Mouse (Mus musculus) intestine, embryonic 16.5 days (tissue): ENCODE results near the gene Sgsm1. TPM values are rescaled to one million over a fixed set of nuclear protein-coding genes. Genes with fewer than 3 reads are reported as not detected.

Experiments used
- ATAC-seq: fragments of 200-750 bp; cut with Nextera tagmentation; 2 replicates; pipeline ENCODE4 v1.8.0; 2017; ENCODE audit warnings: moderate TSS enrichment, moderate library complexity
- H3K27ac ChIP-seq: fragments of 300-500 bp; sonication (generic); 2 replicates; pipeline ENCODE4 v1.5.1; 2014; ENCODE audit warnings: mild to moderate bottlenecking, low read length
- H3K27me3 ChIP-seq: fragments of 300-500 bp; sonication (generic); replicated peaks from 2 replicates; pipeline ENCODE4 v1.6.1; 2014; ENCODE audit warnings: low read length, control low read depth, mixed read lengths; ENCODE audit not compliant: control insufficient read depth, insufficient read depth
- H3K36me3 ChIP-seq: fragments of 300-500 bp; sonication (generic); 2 replicates; pipeline ENCODE4 v1.6.1; 2014; ENCODE audit warnings: low read length, control low read depth; ENCODE audit not compliant: control insufficient read depth, insufficient read depth
- H3K4me1 ChIP-seq: fragments of 300-500 bp; sonication (generic); 2 replicates; pipeline ENCODE4 v1.6.1; 2014; ENCODE audit warnings: low read length, control low read depth, mixed read lengths; ENCODE audit not compliant: control insufficient read depth, insufficient read depth
- H3K4me2 ChIP-seq: fragments of 300-500 bp; sonication (generic); 2 replicates; pipeline ENCODE4 v1.6.1; 2014; ENCODE audit warnings: low read depth, low read length, control low read depth
- H3K4me3 ChIP-seq: fragments of 300-500 bp; sonication (generic); 2 replicates; pipeline ENCODE4 v1.5.1; 2014; ENCODE audit warnings: mild to moderate bottlenecking, low read length
- H3K9ac ChIP-seq: fragments of 300-500 bp; sonication (generic); 2 replicates; pipeline ENCODE4 v1.6.1; 2014; ENCODE audit warnings: low read depth, low read length
- H3K9me3 ChIP-seq: fragments of 300-500 bp; sonication (generic); 2 replicates; pipeline ENCODE4 v1.6.1; 2016; ENCODE audit warnings: low read length, control low read depth; ENCODE audit not compliant: control insufficient read depth
- WGBS: fragments of 180-500 bp; shearing (Covaris S2); extraction: QIAGEN DNeasy Blood & Tissue Kit; methylation state at CpG from one replicate; pipeline ENCODE4 v1.1.7; 2014; 5-methylcytosine and 5-hydroxymethylcytosine counted together
- polyA plus RNA-seq: library from polyadenylated mRNA; unstranded; fragments of >200 nt; fragmentation: Nextera tagmentation; extraction: Ambion mirVana; gene quantifications from 2 replicates; pipeline ENCODE4 v1.2.1, GENCODE M21; 2015

The Sgsm1 gene
- polyA plus RNA-seq, 1 experiment from 2014 or later, result 10.3 TPM

GRCm38 (mm10) chr5:113281557-113281956, 29.0 kb downstream of the Sgsm1 start:
- no peak overlapping the region for H3K4me2 ChIP-seq
- no peaks in the 10 kb centered on the region for H3K9me3 ChIP-seq
- no peak for ATAC-seq
- H3K9ac ChIP-seq, result no peak overlapping the region
- H3K4me1 ChIP-seq, result no peaks in the 10 kb centered on the region
- no peak overlapping the region for H3K4me3 ChIP-seq
- H3K36me3 ChIP-seq, result no peaks in the 10 kb centered on the region
- no peak overlapping the region for H3K27ac ChIP-seq
- 0 out of 2 replicates have a peak, but pooled peaks cover 2% of the 10 kb centered on the region for H3K27me3 ChIP-seq
- 92% methylated on average over 7 of the region's 7 CpGs for WGBS

- ATAC-seq, result peak; percentile 94
- peak overlapping the region; percentile 42 for H3K4me3 ChIP-seq
- H3K4me1 ChIP-seq, result no peaks in the 10 kb centered on the region
- H3K27ac ChIP-seq, result no peak overlapping the region
- H3K4me2 ChIP-seq, result peak overlapping the region; percentile 19
- WGBS, result 26% methylated on average over 15 of the region's 15 CpGs
- H3K36me3 ChIP-seq, result 0 out of 2 replicates have a peak, but pooled peaks cover 4% of the 10 kb centered on the region
- H3K9ac ChIP-seq, result peak overlapping the region; percentile 44; the same call in 1 of the 2 replicates
- H3K27me3 ChIP-seq, result no peaks in the 10 kb centered on the region
- no peaks in the 10 kb centered on the region for H3K9me3 ChIP-seq
Measured at GRCm38 (mm10) chr5:113280138-113280856, 30.3 kb downstream of the Sgsm1 start.

- Histone ChIP-seq H3K27me3 (no peaks in the 10 kb centered on the region), H3K4me1 (no peaks in the 10 kb centered on the region), H3K36me3 (0 out of 2 replicates have a peak, but pooled peaks cover 4% of the 10 kb centered on the region), H3K9me3 (no peaks in the 10 kb centered on the region), H3K9ac (no peak overlapping the region), H3K4me2 (no peak overlapping the region), H3K4me3 (no peak overlapping the region), H3K27ac (no peak overlapping the region)
- WGBS, result 74% methylated on average over 10 of the region's 10 CpGs
- no peak for ATAC-seq
Measured at GRCm38 (mm10) chr5:113275839-113276238, 34.7 kb downstream of the Sgsm1 start.

GRCm38 (mm10) chr5:113271207-113271811, 39.3 kb downstream of the Sgsm1 start:
- H3K9me3 ChIP-seq, result no peaks in the 10 kb centered on the region; the same call in 1 of the 2 replicates
- H3K4me1 ChIP-seq, result no peaks in the 10 kb centered on the region
- H3K4me2 ChIP-seq, result no peak overlapping the region
- H3K27me3 ChIP-seq, result no peaks in the 10 kb centered on the region
- 0 out of 2 replicates have a peak, but pooled peaks have one; percentile 27 for ATAC-seq
- no peak overlapping the region for H3K9ac ChIP-seq
- WGBS, result 62% methylated on average over 11 of the region's 11 CpGs
- H3K27ac ChIP-seq, result no peak overlapping the region
- 0 out of 2 replicates have a peak, but pooled peaks cover 4% of the 10 kb centered on the region for H3K36me3 ChIP-seq
- no peak overlapping the region for H3K4me3 ChIP-seq

- WGBS, result 88% methylated on average over 3 of the region's 3 CpGs
- Histone ChIP-seq H3K9ac (no peak overlapping the region), H3K9me3 (no peaks in the 10 kb centered on the region; the same call in 1 of the 2 replicates), H3K4me1 (no peaks in the 10 kb centered on the region), H3K36me3 (no peaks in the 10 kb centered on the region), H3K27ac (no peak overlapping the region), H3K4me2 (no peak overlapping the region), H3K27me3 (no peaks in the 10 kb centered on the region), H3K4me3 (no peak overlapping the region)
- no peak for ATAC-seq
Measured at GRCm38 (mm10) chr5:113270043-113270442, 40.5 kb downstream of the Sgsm1 start.

- Histone ChIP-seq H3K4me1 (no peaks in the 10 kb centered on the region), H3K36me3 (no peaks in the 10 kb centered on the region), H3K27me3 (no peaks in the 10 kb centered on the region), H3K9me3 (no peaks in the 10 kb centered on the region; the same call in 1 of the 2 replicates), H3K27ac (no peak overlapping the region), H3K4me2 (no peak overlapping the region), H3K9ac (no peak overlapping the region), H3K4me3 (no peak overlapping the region)
- ATAC-seq, result no peak
Measured at GRCm38 (mm10) chr5:113268246-113268645, 42.3 kb downstream of the Sgsm1 start.

GRCm38 (mm10) chr5:113265637-113266036, 44.9 kb downstream of the Sgsm1 start:
- Histone ChIP-seq H3K27ac (no peak overlapping the region), H3K9ac (no peak overlapping the region), H3K4me3 (no peak overlapping the region), H3K9me3 (no peaks in the 10 kb centered on the region; the same call in 1 of the 2 replicates), H3K36me3 (no peaks in the 10 kb centered on the region), H3K4me1 (no peaks in the 10 kb centered on the region), H3K27me3 (no peaks in the 10 kb centered on the region), H3K4me2 (no peak overlapping the region)
- 81% methylated on average over 8 of the region's 8 CpGs for WGBS
- no peak for ATAC-seq

- H3K4me2 ChIP-seq, result no peak overlapping the region
- H3K36me3 ChIP-seq, result no peaks in the 10 kb centered on the region
- no peak overlapping the region for H3K4me3 ChIP-seq
- H3K27me3 ChIP-seq, result no peaks in the 10 kb centered on the region
- no peak for ATAC-seq
- H3K9me3 ChIP-seq, result no peaks in the 10 kb centered on the region
- H3K27ac ChIP-seq, result no peak overlapping the region
- no peaks in the 10 kb centered on the region for H3K4me1 ChIP-seq
- H3K9ac ChIP-seq, result no peak overlapping the region
- WGBS, result 93% methylated on average over 11 of the region's 11 CpGs
Measured at GRCm38 (mm10) chr5:113250806-113251205, 59.8 kb downstream of the Sgsm1 start.

- Histone ChIP-seq H3K9ac (no peak overlapping the region), H3K4me3 (no peak overlapping the region), H3K9me3 (no peaks in the 10 kb centered on the region), H3K36me3 (no peaks in the 10 kb centered on the region), H3K4me1 (no peaks in the 10 kb centered on the region), H3K27ac (no peak overlapping the region), H3K4me2 (no peak overlapping the region), H3K27me3 (no peaks in the 10 kb centered on the region)
- 61% methylated on average over 8 of the region's 8 CpGs for WGBS
- ATAC-seq, result peak; percentile 48; the same call in 1 of the 2 replicates
Measured at GRCm38 (mm10) chr5:113249263-113249930, 61.2 kb downstream of the Sgsm1 start.
